Mouse (Mus musculus): ENCODE measurements around the gene Slc48a1. TPM values are rescaled to one million over a fixed set of nuclear protein-coding genes. Genes with fewer than 3 reads are reported as not detected.
A peak's percentile ranks its signal among the peaks of the same experiment; 100 is the strongest.

The Slc48a1 gene
- polyA plus RNA-seq (2015; fragmentation: Nextera tagmentation; extraction: Ambion mirVana), result 58.7 and 59.0 TPM in 2 replicates

DNA sequence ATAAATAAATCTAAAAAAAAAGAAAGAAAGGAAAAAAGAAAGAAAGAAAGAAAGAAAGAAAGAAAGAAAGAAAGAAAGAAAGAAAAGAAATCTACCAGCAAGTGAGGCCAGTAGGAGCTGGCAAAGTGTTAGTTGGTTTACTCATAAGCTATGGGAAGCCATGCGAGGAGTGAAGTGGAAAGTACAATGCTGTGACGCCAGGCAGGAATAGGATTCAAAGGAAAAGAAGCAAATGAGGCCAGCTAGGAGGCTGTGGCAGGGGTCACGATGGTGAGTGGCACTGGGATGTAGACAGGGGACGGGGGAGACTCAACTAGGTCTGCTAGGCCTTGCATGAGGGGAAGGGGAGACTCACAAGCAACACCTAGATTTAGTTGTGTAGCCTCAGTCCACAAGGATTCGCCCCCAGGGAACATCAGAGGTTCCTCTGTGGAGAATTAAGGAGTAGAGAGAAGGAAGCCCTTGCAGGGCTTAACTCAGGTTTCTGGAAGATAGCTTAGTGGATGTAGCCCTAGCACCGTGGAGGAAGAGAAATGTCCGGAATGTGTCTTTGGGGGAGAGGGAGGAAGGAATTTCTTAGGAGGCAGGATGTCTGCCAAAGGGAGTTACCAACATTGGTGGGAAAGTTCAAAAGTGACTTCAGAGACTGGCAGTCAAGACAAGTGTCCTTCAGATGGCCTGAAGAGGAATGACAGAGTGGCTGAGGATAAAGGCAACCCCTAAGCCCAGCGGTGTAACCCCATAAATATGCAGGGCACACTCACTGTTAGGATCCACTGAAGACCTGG, at the start of gene Slc48a1:
TSS of gene Slc48a1 (plus strand) at position 210 of the 788 bp plus-strand sequence.
- ATAC-seq (ENCODE audit: insufficient number of reproducible peaks, low FRiP score, low TSS enrichment, low read depth), result no peak
- H3K27me3 ChIP-seq, result no peaks in the 10 kb centered on the region
- peaks cover 52% of the 10 kb centered on the region for H3K4me1 ChIP-seq
- no peak within 1 kb of the TSS for H3K27ac ChIP-seq
- no peaks in the 10 kb centered on the region for H3K9me3 ChIP-seq
- H3K9ac ChIP-seq, result no peak within 1 kb of the TSS
- 67% methylated on average over 8 of the region's 8 CpGs for WGBS
- no peak within 1 kb of the TSS for H3K4me2 ChIP-seq
- no peak within 1 kb of the TSS for H3K4me3 ChIP-seq
- H3K36me3 ChIP-seq, result no peaks in the 10 kb centered on the region

DNA sequence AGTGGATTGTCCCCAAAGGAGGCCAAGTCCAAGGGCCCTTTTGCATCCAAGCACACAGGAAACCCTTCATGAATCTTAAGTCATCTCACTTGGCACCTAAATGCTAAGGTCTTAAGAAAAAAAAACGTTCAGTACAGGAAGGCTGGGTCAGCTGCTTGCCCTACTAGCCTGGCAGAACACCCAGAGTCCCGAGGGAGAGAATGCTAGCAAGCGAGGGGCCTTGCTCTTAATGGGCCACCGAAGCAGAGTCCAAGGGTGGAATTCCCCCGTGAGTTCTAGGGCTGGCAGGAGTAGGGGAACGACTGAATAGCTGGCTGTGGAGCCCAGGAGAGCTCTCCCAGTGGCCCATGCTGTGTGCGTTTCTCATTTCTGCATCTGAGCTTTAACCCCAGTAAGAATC, 49.5 kb upstream of the Slc48a1 start:
- H3K9me3 ChIP-seq, result no peaks in the 10 kb centered on the region
- ATAC-seq (ENCODE audit: insufficient number of reproducible peaks, low FRiP score, low TSS enrichment, low read depth), result no peak
- H3K27me3 ChIP-seq, result no peaks in the 10 kb centered on the region
- H3K9ac ChIP-seq, result no peak overlapping the region
- H3K4me2 ChIP-seq, result no peak overlapping the region
- H3K36me3 ChIP-seq, result no peaks in the 10 kb centered on the region
- no peak overlapping the region for H3K27ac ChIP-seq
- 55% methylated on average over 7 of the region's 7 CpGs for WGBS
- H3K4me1 ChIP-seq, result peaks cover 6% of the 10 kb centered on the region
- no peak overlapping the region for H3K4me3 ChIP-seq

DNA sequence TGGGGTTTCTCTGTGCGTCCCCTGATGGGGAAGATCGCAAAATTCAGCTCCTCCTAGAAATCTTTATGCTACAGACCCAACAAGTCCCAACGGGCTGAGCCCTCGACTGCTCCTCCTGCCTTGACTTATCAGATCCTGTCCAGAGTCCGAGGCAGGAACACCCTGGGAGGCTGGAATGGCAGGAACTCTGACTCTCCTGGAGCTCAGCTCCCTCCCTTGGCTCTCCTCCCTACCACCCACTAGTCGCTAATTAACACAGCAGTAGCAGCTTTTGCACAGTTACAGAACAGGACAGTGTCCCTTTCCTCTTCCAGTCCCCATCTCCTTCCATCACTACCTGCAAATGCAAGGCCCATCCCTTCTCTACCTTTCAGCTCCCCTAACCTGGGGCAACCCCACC, 48.0 kb upstream of the Slc48a1 start:
- Histone ChIP-seq H3K27me3 (no peaks in the 10 kb centered on the region), H3K4me2 (no peak overlapping the region), H3K4me1 (peaks cover 6% of the 10 kb centered on the region)

GRCm38 (mm10) chr15:97731111-97731510, 47.2 kb upstream of the Slc48a1 start, which contains the start of gene Endou:
Gene Endou (minus strand): TSS chr15:97731339.
- Histone ChIP-seq H3K4me1 (peaks cover 6% of the 10 kb centered on the region), H3K9ac (no peak within 1 kb of the TSS), H3K27ac (peak within 1 kb of the TSS; percentile 27; the same call in 1 of the 2 replicates), H3K4me3 (peak within 1 kb of the TSS; percentile 8), H3K36me3 (no peaks in the 10 kb centered on the region), H3K27me3 (no peaks in the 10 kb centered on the region), H3K9me3 (no peaks in the 10 kb centered on the region), H3K4me2 (no peak within 1 kb of the TSS)
- 84% methylated on average over 8 of the region's 8 CpGs for WGBS
- no peak for ATAC-seq (ENCODE audit: insufficient number of reproducible peaks, low FRiP score, low TSS enrichment, low read depth)

More for the DNA sequence above, 48.0 kb upstream of the Slc48a1 start:
- no peaks in the 10 kb centered on the region for H3K9me3 ChIP-seq
- no peaks in the 10 kb centered on the region for H3K36me3 ChIP-seq
- 37% methylated on average over 6 of the region's 6 CpGs for WGBS
- no peak overlapping the region for H3K9ac ChIP-seq
- H3K4me3 ChIP-seq, result peak overlapping the region; percentile 8; the same call in 1 of the 2 replicates
- H3K27ac ChIP-seq, result no peak overlapping the region
- 0 out of 2 replicates have a peak, but pooled peaks have one; percentile 40 for ATAC-seq (ENCODE audit: insufficient number of reproducible peaks, low FRiP score, low TSS enrichment, low read depth)

DNA sequence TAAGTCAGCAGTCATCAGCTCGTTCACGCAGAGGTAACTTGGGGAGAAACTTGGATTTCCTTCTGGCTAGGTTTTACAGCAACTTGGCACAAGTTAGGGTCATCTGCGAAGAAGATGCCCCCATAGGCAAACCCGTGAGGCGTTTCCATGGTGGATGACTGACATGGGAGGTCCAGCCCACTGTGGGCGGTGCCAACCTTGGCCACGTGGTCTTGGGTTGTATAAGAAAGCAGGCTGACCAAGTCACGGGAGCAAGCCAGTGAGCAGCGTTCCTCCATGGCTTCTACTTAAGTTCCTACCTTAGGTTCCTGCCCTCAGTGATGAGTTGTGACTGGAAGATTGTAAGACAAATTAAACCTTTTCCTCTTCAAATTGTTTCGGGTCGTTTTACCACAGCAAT, 46.3 kb upstream of the Slc48a1 start:
- no peak overlapping the region for H3K4me2 ChIP-seq
- H3K9me3 ChIP-seq, result no peaks in the 10 kb centered on the region
- no peak overlapping the region for H3K4me3 ChIP-seq
- H3K36me3 ChIP-seq, result no peaks in the 10 kb centered on the region
- H3K4me1 ChIP-seq, result peaks cover 3% of the 10 kb centered on the region
- 87% methylated on average over 11 of the region's 11 CpGs for WGBS
- H3K27me3 ChIP-seq, result no peaks in the 10 kb centered on the region
- no peak for ATAC-seq (ENCODE audit: insufficient number of reproducible peaks, low FRiP score, low TSS enrichment, low read depth)
- H3K9ac ChIP-seq, result no peak overlapping the region
- H3K27ac ChIP-seq, result peak overlapping the region; percentile 27; the same call in 1 of the 2 replicates

- Histone ChIP-seq H3K36me3 (no peaks in the 10 kb centered on the region), H3K9me3 (no peaks in the 10 kb centered on the region), H3K4me1 (no peaks in the 10 kb centered on the region), H3K27ac (no peak overlapping the region), H3K4me2 (no peak overlapping the region), H3K27me3 (no peaks in the 10 kb centered on the region), H3K4me3 (no peak overlapping the region), H3K9ac (no peak overlapping the region)
- 82% methylated on average over 7 of the region's 7 CpGs for WGBS
- no peak for ATAC-seq (ENCODE audit: insufficient number of reproducible peaks, low FRiP score, low TSS enrichment, low read depth)
These were observed 39.4 kb upstream of the Slc48a1 start for GRCm38 (mm10) chr15:97738923-97739322.

- Histone ChIP-seq H3K4me1 (peaks cover 11% of the 10 kb centered on the region), H3K9ac (no peak overlapping the region), H3K4me2 (no peak overlapping the region), H3K27me3 (no peaks in the 10 kb centered on the region), H3K4me3 (no peak overlapping the region), H3K27ac (no peak overlapping the region), H3K9me3 (no peaks in the 10 kb centered on the region), H3K36me3 (no peaks in the 10 kb centered on the region)
- ATAC-seq (ENCODE audit: insufficient number of reproducible peaks, low FRiP score, low TSS enrichment, low read depth), result no peak
- 74% methylated on average over 9 of the region's 9 CpGs for WGBS
These were observed 38.0 kb upstream of the Slc48a1 start for GRCm38 (mm10) chr15:97740283-97740732.

- no peak overlapping the region for H3K4me3 ChIP-seq
- no peaks in the 10 kb centered on the region for H3K27me3 ChIP-seq
- no peaks in the 10 kb centered on the region for H3K36me3 ChIP-seq
- WGBS, result 70% methylated on average over 12 of the region's 12 CpGs
- no peak overlapping the region for H3K27ac ChIP-seq
- H3K4me2 ChIP-seq, result no peak overlapping the region
- peaks cover 15% of the 10 kb centered on the region for H3K4me1 ChIP-seq
- H3K9ac ChIP-seq, result no peak overlapping the region
- no peak for ATAC-seq (ENCODE audit: insufficient number of reproducible peaks, low FRiP score, low TSS enrichment, low read depth)
- H3K9me3 ChIP-seq, result no peaks in the 10 kb centered on the region
These were observed 36.7 kb upstream of the Slc48a1 start for GRCm38 (mm10) chr15:97741662-97742061.

GRCm38 (mm10) chr15:97742074-97742473, 36.2 kb upstream of the Slc48a1 start:
- Histone ChIP-seq H3K4me2 (no peak overlapping the region), H3K36me3 (peaks cover 3% of the 10 kb centered on the region; the same call in 1 of the 2 replicates), H3K4me3 (no peak overlapping the region), H3K9me3 (no peaks in the 10 kb centered on the region), H3K4me1 (peaks cover 15% of the 10 kb centered on the region), H3K27me3 (no peaks in the 10 kb centered on the region), H3K9ac (no peak overlapping the region), H3K27ac (no peak overlapping the region)
- ATAC-seq (ENCODE audit: insufficient number of reproducible peaks, low FRiP score, low TSS enrichment, low read depth), result no peak
- 52% methylated on average over 7 of the region's 7 CpGs for WGBS

DNA sequence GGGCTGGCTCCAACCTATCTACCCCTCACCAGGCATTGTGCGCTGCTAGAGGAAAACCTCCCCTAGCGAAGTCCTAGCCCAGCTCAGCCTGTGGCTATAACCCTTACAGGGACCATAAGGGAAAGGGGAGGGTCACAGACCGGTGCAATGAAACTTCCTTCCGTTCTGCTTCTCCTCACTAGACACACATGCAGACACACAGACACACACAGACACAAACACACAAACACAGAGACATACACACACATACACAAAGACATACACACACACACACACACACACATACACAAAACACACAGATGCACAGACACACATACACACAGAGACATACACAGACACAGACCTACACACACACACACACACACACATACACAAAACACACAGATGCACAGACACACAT, 35.7 kb upstream of the Slc48a1 start:
- no peak overlapping the region for H3K4me2 ChIP-seq
- no peak overlapping the region for H3K4me3 ChIP-seq
- H3K9ac ChIP-seq, result no peak overlapping the region
- 64% methylated on average over 4 of the region's 4 CpGs for WGBS
- no peak for ATAC-seq (ENCODE audit: insufficient number of reproducible peaks, low FRiP score, low TSS enrichment, low read depth)
- no peaks in the 10 kb centered on the region for H3K9me3 ChIP-seq
- peaks cover 4% of the 10 kb centered on the region; the same call in 1 of the 2 replicates for H3K36me3 ChIP-seq
- H3K4me1 ChIP-seq, result peaks cover 15% of the 10 kb centered on the region
- no peak overlapping the region for H3K27ac ChIP-seq
- H3K27me3 ChIP-seq, result no peaks in the 10 kb centered on the region

GRCm38 (mm10) chr15:97743210-97743609, 35.1 kb upstream of the Slc48a1 start:
- Histone ChIP-seq H3K9ac (no peak overlapping the region), H3K4me1 (peaks cover 15% of the 10 kb centered on the region), H3K27me3 (no peaks in the 10 kb centered on the region), H3K9me3 (no peaks in the 10 kb centered on the region), H3K27ac (peak overlapping the region; percentile 22; the same call in 1 of the 2 replicates), H3K4me2 (no peak overlapping the region), H3K4me3 (no peak overlapping the region), H3K36me3 (peaks cover 7% of the 10 kb centered on the region)
- ATAC-seq (ENCODE audit: insufficient number of reproducible peaks, low FRiP score, low TSS enrichment, low read depth), result no peak
- WGBS, result 85% methylated on average over 5 of the region's 5 CpGs

GRCm38 (mm10) chr15:97743961-97744525, 34.3 kb upstream of the Slc48a1 start:
- H3K27me3 ChIP-seq, result no peaks in the 10 kb centered on the region
- no peak overlapping the region for H3K9ac ChIP-seq
- 61% methylated on average over 11 of the region's 12 CpGs for WGBS
- peaks cover 15% of the 10 kb centered on the region for H3K4me1 ChIP-seq
- ATAC-seq (ENCODE audit: insufficient number of reproducible peaks, low FRiP score, low TSS enrichment, low read depth), result no peak
- peaks cover 13% of the 10 kb centered on the region for H3K36me3 ChIP-seq
- H3K27ac ChIP-seq, result no peak overlapping the region
- H3K4me2 ChIP-seq, result no peak overlapping the region
- H3K4me3 ChIP-seq, result no peak overlapping the region
- H3K9me3 ChIP-seq, result no peaks in the 10 kb centered on the region

Data from limb, embryonic 15.5 days (tissue).